Mouse (Mus musculus) adrenal gland, adult (tissue): ENCODE measurements at regions not wholly inside any gene's neighbourhood (a gene's known extent, or its start where the extent isn't known, plus 50 kb on each side); places are given as distances from the start of the nearest gene placed in this dataset.

Source experiments
- DNase-seq, 2 experiments: peaks; one replicate each; pipeline ENCODE4 v3.0.0; 2022 to 2023; ENCODE audit warnings: low spot score in 1 of 2; ENCODE audit not compliant: inconsistent age in 2 of 2

DNA sequence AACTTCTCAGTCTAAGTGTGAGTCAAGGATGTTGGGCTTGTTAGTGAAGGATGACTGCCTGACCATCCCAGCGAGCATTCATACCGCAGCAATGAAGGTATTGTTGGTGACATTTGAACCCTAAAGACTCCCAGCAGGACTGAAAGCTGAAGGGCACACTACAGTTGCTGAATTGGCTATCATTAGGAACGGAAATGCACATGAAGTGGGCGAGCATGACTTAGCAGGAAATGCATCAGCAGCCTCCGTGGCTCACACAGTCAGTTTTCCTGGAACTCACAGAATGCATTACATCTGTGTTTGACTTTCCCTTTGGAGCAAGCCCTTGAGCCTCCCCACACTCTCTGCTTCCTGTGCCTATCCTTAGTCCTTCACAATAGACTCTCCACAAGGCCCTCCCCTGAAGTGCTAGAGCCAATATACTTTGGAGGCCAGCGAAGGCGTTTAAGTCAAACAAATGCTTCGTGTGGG, 63.9 kb downstream of the Tmco5 start:
- peak in 1 of 2 experiments; percentile 70 for DNase-seq

- DNase-seq, result peak in 1 of 2 experiments; percentile 35
These were observed 70.0 kb downstream of the Tmco5 start for GRCm38 (mm10) chr2:116948538-116948937.

GRCm38 (mm10) chr2:116949741-116950140, 71.2 kb downstream of the Tmco5 start:
- DNase-seq, result no peak

GRCm38 (mm10) chr2:116950154-116950553, 71.7 kb downstream of the Tmco5 start:
- DNase-seq, result no peak

GRCm38 (mm10) chr2:116951481-116951880, 73.0 kb downstream of the Tmco5 start:
- no peak for DNase-seq

GRCm38 (mm10) chr2:116954280-116954679, 75.8 kb downstream of the Tmco5 start:
- DNase-seq, result no peak

- peak in 1 of 2 experiments; percentile 55 for DNase-seq
These were observed 76.4 kb downstream of the Tmco5 start for GRCm38 (mm10) chr2:116954896-116955295.

GRCm38 (mm10) chr2:116963116-116963873, 84.8 kb downstream of the Tmco5 start:
- no peak for DNase-seq

DNA sequence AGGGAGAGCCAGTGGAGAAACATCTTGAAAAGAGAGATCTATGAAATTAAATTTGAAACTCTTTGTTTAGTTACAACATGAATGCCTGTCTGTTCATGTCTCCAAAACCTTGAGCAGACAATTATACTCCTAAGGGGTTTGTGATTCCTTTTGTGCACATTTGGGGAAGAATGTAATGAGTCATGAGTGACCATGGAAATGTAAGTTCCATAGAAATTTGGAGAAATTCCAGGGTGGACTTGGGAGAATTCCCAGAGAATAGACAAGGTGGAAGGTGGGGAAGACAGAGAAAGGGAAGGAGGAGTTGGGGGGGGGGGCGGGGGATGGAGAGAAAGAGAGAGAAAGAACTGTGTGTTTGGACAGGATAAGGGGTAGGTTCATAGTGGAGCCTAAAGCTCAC, 87.8 kb downstream of the Tmco5 start:
- no peak for DNase-seq

DNA sequence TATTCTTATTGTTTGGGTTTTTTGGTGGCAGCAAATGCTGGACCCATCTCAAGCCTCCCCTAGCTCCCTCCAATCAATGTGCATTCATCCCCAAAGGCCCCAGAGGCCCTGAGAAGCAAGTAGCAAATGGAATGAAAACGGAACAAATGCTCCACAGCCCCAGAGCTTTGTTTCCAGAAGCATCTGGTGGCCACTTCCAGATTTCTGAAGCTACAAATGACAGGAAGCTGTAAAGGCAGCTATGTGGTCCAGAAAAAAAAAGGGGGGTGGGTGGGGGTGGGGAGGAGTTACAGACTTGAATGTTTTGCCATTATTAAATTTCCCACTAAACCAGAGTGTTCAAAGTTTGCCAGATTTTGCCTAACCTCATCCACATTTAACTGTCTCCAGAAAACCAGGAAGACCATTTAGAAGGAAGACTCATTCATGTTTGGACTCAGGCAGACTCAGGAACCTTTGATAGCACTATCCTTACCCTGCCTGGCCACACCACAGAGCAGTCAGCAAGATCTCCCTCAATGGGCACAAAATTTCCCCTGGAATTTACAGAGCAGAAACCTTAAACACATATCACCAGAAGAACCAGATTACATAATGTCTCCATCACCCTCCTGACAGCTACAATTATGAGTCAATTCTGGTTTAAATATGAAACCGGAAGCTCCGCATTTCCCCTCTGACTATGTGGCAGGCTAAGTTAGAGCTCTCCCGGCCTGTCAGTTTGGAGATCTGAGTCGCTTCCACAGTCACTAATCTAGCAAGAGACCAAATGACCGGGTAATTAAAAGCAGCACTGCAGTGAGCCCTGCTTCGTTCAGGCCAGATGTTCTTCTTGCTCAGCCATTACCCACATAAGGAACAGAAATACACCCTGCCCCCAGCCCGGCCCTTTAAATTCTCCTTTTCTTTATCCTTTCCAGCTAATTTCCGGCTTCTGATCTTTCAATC, 93.4 kb downstream of the Tmco5 start:
- peak; percentile 47 to 88 for DNase-seq

- peak in 1 of 2 experiments; percentile 78 for DNase-seq
These were observed 94.1 kb downstream of the Tmco5 start for GRCm38 (mm10) chr2:116972614-116972985.

GRCm38 (mm10) chr2:116973441-116973840, 95.0 kb downstream of the Tmco5 start:
- no peak for DNase-seq

DNA sequence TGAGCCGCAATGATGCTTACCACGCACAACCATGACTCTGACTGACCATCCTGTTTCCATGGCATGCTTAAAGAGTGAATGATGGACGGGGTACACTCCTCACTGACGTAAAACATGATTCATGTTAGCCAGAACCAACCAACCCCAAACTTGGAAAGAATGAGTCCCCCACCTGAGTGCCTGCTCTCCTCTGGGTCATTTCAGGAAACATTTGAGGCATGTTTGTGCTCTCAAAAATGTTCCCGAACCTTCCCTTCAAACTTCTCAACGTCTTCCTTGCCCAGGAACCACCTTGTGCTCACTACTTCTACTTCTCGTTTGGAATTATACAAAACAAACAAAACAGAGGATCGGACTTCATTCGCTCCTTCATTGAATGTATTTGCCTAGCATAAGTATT, 95.7 kb downstream of the Tmco5 start:
- DNase-seq, result no peak

DNA sequence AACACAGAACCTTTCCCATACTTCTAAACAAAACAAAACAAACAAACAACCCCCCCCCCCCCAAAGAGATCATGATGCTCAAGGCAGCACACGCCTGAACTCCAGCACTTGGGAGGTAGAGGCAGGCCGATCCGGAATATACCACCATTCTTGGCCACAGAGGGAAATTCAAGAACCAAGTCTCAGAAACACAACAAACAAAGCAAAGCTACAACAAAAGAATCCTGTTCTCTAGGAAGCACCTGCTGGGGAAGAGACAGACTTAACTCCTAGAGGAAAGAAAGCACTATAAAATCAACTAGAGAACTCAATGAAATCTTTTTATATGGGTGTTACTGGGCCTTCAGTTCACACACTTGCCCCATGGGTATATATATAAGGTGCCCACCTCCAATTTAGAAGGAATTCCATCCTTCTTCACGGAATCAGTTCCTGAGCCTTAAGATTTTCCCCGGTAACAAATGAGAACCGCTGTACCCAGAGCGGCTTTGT, 96.1 kb downstream of the Tmco5 start:
- DNase-seq, result no peak

DNA sequence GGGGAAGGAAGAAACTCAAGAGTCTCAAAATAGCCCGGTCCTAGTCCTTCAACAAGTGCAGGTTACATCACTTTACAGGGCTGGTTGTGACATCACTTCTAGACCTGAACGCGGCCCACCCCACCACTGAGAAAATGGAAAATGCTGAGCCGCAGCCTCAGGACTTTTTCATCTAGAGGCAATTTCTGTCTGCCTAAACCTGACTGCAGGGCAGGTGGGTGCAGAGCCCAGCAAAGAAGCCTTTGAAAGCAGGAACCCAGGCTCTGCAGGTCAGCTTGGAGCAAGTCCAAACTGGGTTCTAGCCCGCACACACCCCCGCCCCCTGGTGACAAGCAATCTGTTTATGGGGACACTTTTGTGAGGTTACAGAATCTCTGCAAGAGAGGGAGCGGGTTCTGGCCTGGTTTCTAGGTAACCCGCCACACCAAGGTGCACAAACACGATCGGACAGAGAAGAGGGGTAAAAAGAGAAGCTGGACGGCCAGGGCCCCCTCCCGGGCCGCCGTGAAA, 96.7 kb downstream of the Tmco5 start:
- DNase-seq, result peak; percentile 80 to 93

DNA sequence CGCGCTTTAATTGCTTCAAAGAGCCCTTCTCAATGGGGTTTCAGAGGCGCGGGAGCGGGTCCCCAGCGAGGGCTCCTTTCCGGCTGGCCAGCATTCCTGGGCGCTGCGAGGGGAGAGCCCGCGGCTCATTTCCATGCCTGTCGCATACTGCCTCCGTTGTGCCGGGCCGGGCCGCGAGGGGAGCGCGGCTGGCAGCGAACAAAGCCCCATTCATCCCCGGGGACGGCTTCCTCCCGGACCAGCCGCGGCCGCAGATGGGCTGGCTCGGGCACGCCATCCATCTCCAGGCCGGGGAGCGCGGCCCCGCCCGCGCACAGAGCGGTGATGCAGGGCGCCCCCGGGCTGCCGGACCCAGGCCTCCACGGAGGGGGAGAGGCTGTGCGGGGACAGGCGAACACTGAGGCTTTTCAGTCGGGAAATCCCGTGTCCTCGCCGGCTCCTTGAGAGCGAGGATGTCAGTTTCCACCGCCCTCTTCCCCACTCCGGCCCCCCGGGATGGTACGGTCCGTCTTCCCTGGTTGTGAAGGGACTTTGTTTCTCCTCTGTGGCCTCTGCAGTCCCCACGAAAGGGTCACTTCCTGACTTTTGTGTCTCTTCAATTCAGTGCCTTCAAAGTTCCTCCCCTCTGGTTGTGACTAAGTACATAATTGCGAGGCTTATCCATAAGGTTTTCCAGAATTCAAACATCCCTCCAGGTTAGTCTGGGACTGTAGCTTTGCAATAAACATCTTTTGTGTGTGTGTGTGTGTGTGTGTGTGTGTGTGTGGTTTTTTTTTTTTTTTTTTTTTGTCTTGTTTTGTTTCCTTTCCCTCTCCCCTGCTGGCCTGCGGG, 97.3 kb downstream of the Tmco5 start:
- peak; percentile 90 to 96 for DNase-seq

DNA sequence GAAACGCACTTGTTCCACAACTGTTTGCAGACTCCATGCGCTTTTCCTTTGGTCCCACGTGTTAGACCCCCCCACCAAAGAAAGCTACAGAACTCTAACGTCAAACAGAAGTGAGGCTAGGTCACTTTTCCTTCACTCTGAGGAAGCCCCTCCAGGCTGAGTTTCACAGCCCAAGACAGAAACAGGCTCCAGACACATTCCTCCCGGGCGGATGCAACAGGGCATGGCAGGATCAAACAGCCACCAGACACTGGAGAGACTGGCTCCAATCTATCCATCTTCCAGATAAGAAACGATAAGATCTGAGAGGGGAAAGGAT, 97.9 kb downstream of the Tmco5 start:
- peak; percentile 68 to 88 for DNase-seq

DNA sequence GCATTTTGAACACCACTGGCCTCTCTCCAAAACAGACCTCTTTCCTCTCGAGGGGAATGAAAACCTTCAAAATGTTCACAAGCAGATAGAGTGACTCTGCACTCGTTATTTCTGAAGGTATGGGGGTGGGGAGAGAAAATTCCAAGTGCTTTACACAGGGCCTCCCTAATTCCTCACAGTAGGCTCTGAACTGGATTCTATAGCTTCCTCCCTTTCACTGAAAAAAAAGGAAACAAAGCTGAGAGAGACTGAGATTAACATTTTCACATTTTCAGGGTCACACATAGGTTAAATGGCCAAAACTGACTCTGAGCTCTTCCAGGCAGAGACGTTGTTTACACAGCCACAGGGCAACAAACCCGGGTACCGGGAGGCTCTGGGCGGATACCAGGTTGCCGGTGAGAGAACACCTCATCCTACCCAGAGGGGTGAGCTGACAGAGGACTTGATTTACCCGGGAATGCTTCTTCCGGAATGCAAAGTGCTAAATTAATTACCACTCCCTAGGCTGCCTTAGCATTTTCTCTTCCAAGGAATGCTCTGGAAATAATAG, 98.5 kb downstream of the Tmco5 start:
- DNase-seq, result peak in 1 of 2 experiments; percentile 79

- no peak for DNase-seq
These were observed 99.5 kb downstream of the Tmco5 start for GRCm38 (mm10) chr2:116977771-116978600.

GRCm38 (mm10) chr2:116978809-116979208, 100.3 kb downstream of the Tmco5 start:
- DNase-seq, result no peak
